Mouse (Mus musculus) urinary bladder, postnatal 4 days (tissue): Measurements from ENCODE around the gene Tut7.
"Not testable (repeated sequence)": the region's sequence is repeated elsewhere in the genome, so short reads cannot be mapped to it uniquely, and the experiment has no call there.

Source experiments
- DNase-seq, 2 experiments: peaks; one replicate each; pipeline ENCODE4 v3.0.0; 2021 to 2022; ENCODE audit warnings: low spot score in 2 of 2

Tut7 gene

DNA sequence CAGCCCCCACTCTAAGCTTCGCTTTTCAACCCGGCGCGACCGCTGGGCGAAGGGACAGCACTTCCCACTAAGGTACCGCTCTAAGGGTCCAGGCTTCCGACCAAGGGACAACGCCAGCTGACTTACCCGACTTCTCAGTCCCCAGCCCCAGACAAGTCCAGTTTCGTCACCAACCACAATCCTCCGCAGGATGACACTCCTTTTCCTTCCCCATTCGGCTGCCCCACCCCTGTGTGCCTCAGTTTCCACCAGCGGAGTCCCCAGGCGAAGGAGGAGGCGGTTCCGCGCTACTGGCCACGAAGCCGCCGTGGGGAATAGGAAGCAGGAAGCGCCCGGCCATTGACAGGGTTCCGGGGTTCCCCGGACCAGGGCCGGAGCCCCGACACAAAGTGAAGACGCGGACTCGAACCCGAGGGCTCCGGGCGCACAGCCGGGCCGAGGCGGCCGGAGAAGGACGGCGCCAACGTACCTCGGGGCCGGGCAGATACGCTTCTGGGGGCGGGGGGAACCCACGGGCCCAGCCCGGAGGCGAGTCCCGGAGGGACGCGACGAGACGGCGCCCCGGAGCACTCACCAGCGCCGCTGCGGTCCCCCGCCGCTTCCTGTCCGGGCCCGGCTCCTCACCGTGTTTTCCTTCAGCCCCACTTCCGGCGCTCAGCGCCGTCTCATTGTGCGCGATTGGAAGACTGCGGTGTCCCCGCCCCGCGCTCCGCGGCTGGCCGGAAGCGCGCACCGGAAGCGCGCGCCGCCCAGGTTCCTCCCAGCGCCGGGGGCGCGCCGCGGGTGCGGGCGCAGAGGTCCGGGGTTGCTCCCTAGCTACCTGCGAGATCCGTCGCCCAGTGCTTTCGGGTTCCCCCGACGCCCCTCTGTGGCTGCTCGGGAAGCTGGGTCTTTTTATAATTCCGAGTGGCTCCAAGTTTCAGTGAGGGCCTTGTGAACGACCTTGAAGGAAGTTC, at the start of gene Tut7:
TSS of gene Tut7 (minus strand) at position 641 of the 956 bp plus-strand sequence.
- peak; percentile 92 for DNase-seq

DNA sequence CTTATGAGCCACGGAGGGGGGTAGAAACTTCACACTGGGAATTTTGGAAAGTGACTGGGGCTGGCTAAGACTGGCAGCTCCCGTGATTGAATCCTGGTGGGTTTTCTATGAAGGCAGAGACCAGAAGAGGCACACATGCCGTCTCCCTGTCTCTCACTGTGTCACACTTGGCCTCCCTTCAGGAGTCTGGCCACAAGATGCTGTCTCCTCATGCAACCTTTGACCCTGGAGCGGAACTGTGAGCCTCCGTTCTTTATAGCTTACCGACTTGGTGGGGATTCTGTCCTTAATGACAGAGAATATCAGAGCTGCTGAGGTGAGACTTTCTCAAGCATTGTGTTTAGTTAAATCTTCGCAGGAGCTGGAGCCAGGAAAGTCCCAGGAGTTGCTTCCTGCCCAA, 49.5 kb upstream of the Tut7 start:
- DNase-seq: no peak

DNA sequence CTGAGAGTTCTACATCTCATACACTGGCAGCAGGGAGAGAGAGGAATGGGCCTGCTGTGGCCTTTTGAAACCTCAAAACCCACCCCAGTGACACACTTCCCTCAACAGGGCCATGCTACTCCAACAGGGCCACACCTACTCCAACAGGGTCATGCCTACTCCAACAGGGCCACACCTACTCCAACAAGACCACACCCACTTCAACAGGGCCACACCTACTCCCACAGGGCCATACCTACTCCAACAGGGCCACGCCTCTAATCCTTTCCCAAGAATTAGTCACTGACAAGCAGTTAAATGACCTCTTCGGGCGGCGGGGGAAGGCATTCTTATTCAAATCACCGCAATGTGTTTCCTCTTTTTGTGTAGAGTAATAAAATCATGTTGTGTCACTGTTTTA, 47.1 kb upstream of the Tut7 start:
- DNase-seq: no peak

DNA sequence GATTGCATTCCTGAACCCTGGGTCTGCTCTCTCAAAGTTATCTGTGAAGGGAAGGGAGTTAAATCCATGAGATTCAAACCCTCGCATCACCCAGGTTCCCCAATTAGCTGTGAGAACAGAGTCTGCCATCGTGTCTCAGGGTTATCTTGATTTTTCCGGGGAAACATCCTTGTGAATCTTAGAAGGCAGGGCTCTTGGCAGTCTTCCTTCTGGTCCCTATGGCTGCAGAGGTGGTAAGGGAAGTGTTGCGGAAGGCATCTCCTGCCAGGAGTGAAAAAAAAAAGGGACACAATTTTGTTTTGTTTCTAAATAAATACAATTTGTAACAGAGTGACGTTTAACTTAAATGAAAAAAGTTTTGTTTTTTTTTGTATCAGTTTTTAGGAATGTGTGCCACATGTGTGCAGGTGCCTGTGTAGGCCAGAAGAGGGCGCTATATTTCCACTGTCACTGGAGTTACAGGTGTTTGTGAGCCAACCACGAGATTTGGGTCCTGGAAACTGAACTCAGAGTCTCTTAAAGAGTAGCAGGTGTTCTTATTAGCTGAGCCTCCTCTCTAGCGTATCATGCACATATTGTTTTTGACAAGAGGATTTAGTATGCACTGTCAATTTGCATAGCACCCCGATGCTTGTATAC, 45.2 kb upstream of the Tut7 start:
- no peak for DNase-seq

DNA sequence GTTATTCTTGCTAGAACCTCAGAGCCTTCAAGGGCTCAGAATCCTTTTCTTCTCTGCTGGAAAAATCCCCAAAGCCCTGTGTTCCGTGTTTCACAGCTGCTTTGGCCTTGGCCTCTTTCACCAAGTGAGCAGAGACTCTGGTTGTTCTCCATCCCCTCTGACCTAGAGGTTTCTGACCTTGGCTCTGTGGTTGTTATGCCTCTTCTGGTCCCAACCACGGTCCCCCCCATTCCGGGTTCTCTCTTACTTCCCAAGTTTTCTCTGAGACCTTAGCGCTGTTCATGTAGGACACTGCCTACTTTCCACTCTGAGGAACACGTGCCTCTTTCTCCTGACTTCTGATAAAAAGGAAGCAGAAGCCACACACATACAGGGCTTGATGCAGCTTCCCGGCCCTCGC, 44.2 kb upstream of the Tut7 start:
- no peak for DNase-seq

DNA sequence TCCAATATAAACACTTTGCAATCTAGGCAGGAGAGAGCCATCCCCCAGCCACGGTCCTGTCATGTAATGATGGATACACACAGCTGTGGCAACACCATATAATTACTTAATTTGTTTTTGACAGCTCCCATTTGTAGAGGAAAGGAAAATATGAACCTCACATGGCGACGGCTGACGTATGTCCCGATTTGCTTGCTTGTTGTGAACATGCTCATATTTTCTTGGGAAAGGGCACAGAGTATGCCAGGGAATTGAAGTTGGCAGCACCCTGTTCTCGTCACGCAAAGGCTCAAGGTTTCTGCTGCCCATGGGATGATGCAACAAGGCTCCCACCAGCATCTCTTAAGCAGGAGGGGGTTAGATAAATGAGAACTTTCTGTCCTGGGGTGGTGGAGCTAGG, 36.6 kb upstream of the Tut7 start:
- DNase-seq: no peak

DNA sequence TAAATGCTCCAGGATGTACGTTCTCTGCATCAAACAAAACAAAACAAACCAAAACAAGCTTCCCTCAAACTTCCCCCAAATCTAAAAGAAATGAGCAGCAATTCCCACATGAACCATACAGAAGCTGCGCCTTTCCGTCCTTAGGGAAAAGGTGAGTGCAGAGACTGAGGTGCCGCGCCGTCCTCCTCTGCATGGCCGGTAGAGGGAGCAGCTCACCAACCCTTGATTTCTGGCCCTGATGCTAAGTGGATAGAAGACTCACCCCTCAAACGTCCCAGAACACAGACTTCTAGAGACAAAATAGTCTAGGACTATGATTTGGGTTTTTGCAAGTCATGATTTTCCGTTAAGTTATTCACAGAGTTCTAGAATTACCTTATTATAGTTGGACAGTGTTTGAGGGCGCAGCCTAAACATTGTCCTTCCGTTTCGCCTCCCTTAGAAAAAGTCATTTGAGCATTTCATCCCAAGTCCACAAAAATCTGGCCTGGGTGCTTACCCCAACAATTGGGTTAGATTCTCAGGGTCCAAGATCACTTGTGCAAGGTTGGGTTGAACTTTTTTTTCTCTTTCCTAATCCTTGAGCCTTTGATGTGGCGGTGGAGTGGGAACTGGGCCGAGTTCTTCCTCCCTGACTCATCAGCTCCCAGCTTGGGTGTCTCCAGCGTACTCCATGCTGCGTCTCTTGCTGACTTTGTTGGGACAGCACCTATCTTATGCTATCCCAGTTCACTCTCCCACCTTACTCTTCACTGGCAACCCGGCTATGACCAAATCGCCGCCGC, 33.5 kb upstream of the Tut7 start:
- DNase-seq: peak; percentile 42 to 72

DNA sequence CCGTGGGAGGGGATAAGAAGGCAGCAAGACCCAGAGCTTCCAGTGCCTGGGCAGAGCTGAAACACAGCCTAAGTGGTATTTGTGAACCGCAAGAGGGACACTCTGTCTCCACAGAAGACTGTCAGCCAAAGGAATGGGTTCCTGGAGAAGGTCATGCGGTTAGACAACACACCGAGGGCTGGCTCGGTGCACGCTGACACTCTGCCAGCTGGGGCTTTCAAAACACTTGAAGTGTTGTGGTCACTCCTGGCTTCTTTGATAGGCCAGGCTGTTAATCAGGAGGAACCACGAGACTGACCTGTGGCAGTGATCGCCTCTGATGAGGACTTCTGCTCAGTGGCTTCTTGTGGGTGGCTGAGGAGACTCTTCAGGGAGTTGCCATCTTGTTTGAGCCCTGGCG, 30.5 kb upstream of the Tut7 start:
- DNase-seq: no peak

DNA sequence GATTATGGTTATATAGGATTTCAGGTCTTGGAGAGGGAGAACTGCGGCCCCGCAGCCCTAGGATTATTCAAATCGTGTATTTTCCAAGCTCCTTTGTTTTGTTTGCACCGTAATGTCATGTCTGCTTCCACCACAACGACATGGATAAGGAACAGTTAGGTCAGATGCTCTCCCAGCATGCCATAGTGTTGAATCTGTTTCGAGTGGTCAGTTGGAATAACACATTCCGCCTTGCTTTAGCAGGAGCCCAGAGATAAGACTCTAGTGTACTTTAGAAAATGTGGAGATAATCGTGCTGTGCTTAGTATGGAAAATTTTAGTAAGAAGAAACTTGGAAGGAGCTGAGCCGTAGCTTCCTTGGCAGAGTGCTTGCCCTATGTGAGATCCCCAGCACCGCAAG, 27.4 kb upstream of the Tut7 start:
- no peak for DNase-seq

DNA sequence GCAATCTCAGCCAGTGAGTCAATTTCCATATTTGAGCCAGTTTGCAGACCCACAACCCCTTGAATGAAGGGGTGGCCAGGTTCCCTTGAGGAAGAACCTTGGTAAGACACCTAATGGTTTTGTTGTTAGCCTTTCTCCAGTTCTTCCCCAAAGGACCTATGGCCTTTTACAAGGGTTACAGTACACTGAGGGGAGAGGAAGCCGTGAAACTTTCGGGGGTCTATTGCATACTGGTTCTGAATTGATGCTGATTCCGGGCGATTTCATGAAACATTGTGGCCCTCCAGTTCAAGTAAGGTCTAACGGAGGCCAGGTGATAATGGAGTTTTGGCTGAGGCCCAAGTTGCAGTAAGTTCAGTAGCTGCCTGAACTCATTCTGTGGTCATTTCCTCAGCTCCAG, 21.7 kb upstream of the Tut7 start:
- DNase-seq: no peak

DNA sequence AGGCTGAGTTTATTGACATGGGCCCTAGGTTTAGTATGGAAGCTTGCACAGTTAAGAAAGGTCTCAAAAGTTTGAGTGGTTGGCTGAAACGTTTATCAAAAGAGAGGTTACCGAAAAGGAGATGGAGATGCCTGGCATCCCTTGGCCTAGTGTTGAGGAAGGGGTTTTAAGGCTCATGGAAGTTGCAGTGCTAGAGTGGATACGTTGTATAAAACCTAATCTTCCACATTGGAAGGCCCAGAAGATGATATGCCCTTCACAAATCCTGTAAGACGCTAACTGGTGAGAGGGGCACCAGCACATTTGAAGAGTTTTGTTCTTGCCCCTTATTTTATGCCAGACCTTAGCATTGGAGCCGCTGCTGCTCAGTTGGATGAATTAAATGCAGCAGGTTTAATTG, 21.0 kb upstream of the Tut7 start:
- DNase-seq: no peak

DNA sequence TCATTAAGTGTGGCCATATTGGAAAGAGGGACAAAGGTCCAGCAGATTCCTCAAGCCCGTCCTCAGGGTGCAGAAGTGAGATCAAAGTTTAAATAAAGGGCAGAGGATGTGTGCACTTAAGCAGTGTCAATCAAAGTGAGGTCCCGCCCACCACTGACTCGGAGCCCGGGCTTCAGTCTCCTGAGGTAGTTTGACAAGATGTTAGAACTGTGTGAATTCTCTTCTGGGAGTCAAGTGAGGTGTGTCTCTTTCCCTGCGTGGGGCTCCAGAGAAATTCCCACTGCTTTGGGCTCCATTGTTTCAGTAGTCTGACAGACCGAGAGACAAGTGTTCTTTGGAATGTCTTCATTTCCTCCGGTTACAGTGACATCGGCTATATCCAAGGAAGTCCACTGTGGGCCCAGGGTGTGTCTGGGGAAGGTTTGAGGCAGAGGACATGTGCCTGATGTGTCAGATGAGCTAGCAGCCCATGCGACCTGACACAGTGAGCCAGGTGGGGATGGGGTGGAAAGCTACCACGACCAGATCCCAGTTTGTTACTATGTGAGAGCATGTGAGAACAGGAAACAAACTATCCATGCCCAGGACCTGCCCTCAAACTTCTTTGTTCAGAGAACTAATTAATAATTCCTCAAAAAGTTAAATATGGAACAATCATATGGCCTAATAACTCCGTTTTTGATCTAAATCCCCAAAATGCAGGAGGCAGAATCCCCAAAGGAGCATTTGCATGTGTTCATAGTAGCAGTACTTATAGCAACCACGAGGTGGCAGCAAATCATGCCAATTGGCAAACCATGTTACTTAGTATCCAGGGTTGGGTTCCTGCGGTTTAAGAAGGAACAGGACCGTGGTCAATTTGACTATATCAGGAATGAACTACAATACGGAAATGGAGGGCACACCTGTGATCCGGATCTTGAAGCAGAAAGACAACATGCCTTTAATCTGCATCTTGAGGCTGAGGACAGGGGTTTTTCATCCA, 19.6 kb upstream of the Tut7 start:
- peak; percentile 61 to 87 for DNase-seq

DNA sequence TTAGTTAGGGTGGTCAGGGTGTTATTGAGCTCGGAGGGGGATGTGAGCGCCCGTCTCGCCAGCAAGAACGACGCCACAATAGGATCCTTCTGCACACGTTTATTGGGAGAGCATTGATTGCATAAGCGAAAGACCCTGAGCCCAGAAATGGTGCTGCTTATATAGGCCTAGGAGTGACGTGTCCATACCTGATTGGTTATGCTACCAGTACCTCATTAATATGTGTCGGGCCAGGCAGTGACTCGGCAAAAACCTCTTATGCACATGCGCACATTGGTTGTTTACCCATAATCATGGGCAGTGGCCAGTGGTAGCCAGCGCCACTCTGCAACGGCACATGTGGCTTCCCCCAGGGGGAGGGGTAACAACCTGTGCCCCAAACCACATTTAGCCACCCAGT, 18.8 kb upstream of the Tut7 start:
- not testable (repeated sequence) for DNase-seq

DNA sequence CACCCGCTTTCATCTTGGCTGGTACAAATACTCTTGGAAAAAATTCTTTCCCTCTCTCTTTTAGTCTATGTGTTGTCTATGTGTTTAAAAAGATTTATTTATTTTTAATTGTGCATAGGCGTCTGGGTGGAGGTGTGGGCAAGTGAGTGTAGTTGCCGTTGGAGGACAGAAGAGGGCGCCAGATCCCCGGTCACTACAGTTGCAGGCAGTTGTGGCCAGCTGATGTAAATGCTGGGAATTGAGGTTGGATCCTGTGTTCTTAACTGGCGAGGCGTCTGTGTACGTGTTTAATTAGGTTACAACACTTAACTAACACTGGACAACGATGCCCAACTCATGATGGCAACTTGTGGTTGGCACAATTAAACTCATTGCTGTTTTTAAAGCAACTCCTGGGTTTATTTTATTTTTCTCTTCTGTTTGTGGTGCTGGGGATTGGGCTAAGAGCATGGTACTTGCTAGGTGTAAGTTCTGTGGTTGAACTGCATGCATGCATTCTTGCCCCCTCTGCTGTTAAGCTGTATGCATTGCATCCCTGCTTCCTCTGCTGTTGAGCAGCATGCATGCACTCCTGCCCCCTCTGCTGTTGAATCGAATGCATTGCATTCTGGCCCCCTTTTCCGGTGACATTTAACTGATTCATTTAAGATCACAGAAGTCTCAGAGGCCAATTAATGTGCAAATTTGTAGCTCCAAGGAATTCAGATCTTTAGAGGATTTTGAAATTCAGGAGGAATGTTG, 17.7 kb upstream of the Tut7 start:
- peak; percentile 74 to 82 for DNase-seq

DNA sequence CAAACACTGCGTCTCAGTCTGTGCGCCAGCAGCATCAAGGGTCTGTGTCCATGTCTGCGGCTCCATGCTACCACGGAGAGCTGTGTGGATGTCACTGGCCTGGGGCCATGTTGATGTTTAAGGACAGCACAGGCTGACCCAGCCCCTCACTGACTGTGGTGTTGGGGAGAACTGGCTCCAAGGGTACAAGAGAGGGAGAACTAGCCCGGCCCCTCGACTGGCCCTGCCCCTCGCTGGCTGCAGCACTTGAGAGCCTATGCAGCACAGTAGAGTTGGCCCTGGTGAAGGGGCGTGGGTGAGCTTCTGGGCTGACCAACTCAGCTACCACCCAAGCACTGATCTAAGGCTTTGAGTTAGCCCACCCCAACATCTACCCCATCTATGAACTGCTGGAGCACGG, 16.4 kb upstream of the Tut7 start:
- no peak for DNase-seq

DNA sequence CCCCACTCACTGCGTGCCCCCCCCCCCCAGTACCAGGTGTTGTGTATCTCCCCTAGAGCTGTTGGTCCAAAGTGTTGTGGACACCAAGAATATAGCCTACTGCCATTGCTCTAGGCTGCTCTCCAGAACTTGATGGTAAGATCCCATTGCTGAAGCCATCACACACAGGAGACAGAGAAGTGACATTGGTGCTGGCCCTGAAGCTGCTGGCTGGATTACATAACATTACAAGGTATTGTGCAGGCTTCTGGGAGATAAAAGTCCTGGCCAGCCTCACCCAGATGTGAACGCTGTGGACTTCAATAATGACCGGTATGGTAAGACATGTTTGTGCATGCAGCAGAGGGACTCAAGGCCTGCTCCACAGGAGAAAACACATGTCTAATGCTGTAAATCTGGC, 15.5 kb upstream of the Tut7 start:
- no peak for DNase-seq

DNA sequence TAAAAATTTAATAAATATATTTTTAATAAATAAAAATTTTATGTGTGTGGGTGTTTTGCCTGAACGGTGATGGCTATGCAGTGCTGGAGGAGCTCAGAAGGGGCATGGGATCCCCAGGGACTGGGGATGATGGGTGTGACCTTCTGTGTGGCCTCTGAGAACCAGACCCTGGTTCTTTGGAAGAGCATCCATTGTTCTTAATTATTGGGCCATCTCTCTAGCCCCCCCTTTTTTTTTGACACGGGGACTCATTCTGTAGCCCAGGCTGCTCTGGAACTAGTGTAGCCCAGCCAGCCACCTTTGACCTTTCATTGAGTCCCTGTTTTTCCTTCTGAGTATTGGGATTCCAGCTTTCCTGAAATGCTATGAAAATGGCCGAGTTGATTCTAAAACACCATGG, 13.9 kb upstream of the Tut7 start:
- DNase-seq: no peak

DNA sequence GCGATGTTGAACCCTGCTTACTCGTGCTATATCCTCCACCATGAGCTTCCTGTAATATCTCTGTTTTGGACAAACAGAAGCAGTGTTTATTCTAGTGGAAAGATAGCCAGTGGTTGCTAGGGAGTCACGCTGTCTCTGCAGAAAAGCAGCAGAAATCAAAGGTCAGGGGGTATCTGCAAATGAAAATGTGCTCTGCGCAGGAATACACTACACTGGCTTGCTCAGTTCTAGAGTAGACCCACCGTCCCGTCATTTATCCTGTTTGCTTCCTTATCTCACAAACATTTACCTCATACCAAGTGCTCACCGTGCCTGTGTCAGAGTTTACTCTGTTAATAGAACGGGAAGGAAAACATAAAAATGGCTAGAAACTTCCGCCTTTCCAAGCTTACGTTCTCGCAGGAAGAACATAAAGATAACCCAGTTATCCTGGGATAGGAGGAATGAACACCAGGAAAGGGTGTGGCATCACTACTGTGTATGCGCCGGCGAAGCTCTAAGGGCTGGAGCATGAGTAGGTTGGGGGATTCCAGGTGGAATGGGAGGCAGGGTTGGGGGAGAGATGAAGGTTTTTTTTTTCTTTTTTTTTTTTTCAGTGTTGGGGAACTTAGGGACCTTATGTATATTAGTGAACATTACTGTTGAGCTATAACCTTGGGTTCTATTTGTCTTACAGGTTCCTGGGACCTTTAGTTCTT, 13.3 kb upstream of the Tut7 start:
- DNase-seq: no peak

DNA sequence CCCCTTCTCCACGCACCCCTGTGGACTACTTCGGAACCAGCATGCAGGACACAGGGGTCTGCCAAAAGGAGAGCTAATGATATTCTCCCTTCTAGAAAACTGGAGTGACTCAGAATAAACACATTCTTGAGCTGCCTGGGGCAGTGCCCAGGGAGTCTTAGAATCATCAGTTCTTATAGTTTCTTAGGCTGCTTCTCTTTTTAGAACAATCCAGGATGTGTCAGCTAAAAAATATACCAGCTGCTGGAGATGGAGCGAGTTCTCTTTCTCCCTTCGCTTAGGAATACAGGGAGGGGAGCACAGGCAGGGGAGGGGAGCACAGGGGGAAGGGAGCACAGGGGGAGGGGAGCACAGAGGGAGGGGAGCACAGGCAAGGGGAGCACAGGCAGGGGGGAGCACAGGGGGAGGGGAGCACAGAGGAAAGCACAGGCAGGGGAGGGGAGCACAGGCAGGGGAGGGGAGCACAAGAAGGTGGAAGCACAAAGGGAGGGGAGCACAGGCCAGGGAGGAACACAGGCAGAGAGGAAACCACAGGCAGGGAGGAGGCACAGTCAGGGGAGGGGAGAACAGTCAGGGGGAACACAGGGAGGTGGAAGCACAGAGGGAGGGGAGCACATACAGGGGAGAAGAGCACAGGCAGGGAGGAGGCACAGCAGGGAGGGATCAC, 12.0 kb upstream of the Tut7 start:
- no peak for DNase-seq
